Mouse (Mus musculus): ENCODE results near the gene Galnt14. TPM values are rescaled to one million over a fixed set of nuclear protein-coding genes. Genes with fewer than 3 reads are reported as not detected.

Gene Galnt14
- polyA plus RNA-seq, 1 experiment, result not detected

DNA sequence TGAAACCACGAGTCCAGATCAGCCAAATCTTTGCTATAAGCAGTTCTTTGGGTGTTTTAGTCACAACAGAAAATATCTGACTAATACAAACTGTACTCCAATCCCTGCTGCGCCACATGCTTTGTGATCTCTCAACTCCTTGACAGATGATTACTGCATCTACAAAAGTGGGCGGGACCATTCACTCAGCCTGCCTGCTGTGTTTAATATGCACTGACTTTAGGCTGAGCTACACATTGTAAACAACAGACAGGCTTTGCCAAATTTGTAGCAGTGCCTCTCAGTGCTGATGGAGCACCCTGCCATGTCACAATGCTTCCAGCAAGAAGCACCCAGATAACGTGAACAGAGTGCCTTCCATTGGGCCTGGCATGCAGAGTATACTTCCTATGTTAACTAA, 251.5 kb downstream of the Galnt14 start:
- H3K27ac ChIP-seq (ENCODE audit: control insufficient read depth, insufficient read depth, low read depth, low read length, poor library complexity), result no peak overlapping the region
- TF ChIP-seq CTCF (IDR thresholded peaks at IDR 0.05; ENCODE audit: control insufficient read depth, insufficient read depth, low read length) (no peak), POLR2A (IDR thresholded peaks at IDR 0.05; ENCODE audit: borderline replicate concordance, control insufficient read depth, low read depth, low read length) (no peak)
- no peak overlapping the region for H3K4me3 ChIP-seq (replicated peaks; ENCODE audit: control insufficient read depth, low read depth, low read length)
- 65% methylated on average over 4 of the region's 4 CpGs for WGBS
- H3K4me1 ChIP-seq (ENCODE audit: control insufficient read depth, insufficient read depth, low read length), result no peaks in the 10 kb centered on the region

DNA sequence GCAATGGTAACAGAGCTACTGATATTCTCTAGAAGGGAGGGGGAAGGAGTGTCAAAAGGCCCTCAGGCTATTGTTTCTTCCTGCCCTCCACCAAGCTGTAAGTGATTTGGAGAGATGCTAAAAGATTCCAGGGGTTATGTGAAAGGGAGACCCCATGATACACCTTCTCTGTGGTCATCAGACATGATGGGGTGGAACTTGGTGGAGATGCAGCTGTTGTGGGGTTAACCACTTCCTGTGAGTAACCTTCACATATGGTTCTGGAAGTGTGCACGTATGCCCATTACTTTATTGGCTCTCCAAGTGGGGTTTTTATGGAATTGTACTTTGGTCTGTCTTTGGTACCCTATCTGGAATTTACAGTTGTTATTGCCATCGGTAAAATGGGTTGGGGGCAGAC, 253.7 kb downstream of the Galnt14 start:
- TF ChIP-seq POLR2A (IDR thresholded peaks at IDR 0.05; ENCODE audit: borderline replicate concordance, control insufficient read depth, low read depth, low read length) (no peak), CTCF (IDR thresholded peaks at IDR 0.05; ENCODE audit: control insufficient read depth, insufficient read depth, low read length) (no peak)
- no peaks in the 10 kb centered on the region for H3K4me1 ChIP-seq (ENCODE audit: control insufficient read depth, insufficient read depth, low read length)
- no peak overlapping the region for H3K4me3 ChIP-seq (replicated peaks; ENCODE audit: control insufficient read depth, low read depth, low read length)
- 42% methylated on average over 2 of the region's 2 CpGs for WGBS
- H3K27ac ChIP-seq (ENCODE audit: control insufficient read depth, insufficient read depth, low read depth, low read length, poor library complexity), result no peak overlapping the region

DNA sequence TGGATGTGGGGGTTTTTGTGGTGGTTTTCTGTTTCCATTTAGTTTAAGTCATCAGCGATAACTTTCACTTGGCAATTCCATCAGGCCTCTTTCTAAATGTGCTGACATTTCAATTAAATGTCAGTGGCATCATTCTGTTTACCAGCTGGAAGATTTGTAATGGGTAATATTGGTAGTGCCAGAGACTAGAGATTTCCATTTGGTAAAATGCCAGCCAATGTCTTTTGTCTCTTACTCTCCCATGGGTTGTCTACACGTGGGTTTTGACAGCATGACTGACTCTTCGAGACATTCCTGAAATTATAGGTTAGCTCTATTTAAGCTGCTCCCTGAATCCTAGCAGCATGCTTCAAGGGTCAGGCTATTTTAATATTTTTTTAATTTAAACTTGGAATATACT, 256.6 kb downstream of the Galnt14 start:
- no peak overlapping the region for H3K4me3 ChIP-seq (replicated peaks; ENCODE audit: control insufficient read depth, low read depth, low read length)
- WGBS, result 70% methylated on average over 3 of the region's 3 CpGs

DNA sequence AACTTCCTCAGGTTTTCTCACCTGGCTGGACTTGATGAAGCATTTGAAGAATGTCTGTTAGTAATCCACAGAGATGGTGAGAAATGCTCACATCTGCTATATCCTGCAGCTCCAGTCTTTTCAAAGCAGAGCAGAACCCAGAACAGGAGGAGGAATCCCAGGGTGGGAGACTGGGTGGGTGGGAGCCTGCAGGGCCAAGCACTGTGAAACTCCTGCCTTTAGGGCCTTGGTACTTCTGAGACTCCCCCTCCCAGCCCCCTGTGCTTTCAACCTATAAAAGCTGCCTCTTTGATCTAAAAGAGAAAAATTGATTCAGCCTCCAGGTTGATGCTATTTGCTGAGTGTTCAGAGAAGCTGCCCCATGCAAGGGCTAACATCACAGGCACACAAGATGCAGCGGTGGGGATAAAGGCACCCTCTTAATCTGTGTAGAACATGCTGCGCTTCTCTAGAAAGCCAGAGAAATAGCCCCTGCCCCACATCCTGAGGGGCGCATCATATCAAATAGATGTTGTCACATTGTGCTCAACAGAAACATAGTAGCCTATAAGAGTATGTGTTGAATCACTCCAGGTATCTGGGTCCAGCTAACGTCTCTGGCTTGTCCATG, 258.0 kb downstream of the Galnt14 start:
- Histone ChIP-seq H3K4me1 (ENCODE audit: control insufficient read depth, insufficient read depth, low read length) (no peaks in the 10 kb centered on the region), H3K27ac (ENCODE audit: control insufficient read depth, insufficient read depth, low read depth, low read length, poor library complexity) (no peak overlapping the region), H3K4me3 (replicated peaks; ENCODE audit: control insufficient read depth, low read depth, low read length) (no peak overlapping the region)
- TF ChIP-seq CTCF (IDR thresholded peaks at IDR 0.05; ENCODE audit: control insufficient read depth, insufficient read depth, low read length) (no peak), POLR2A (IDR thresholded peaks at IDR 0.05; ENCODE audit: borderline replicate concordance, control insufficient read depth, low read depth, low read length) (no peak)
- WGBS, result 82% methylated on average over 4 of the region's 4 CpGs

More for the DNA sequence above, 256.6 kb downstream of the Galnt14 start:
- no peak for TF ChIP-seq CTCF (IDR thresholded peaks at IDR 0.05; ENCODE audit: control insufficient read depth, insufficient read depth, low read length)
- TF ChIP-seq POLR2A (IDR thresholded peaks at IDR 0.05; ENCODE audit: borderline replicate concordance, control insufficient read depth, low read depth, low read length), result no peak
- Histone ChIP-seq H3K4me1 (ENCODE audit: control insufficient read depth, insufficient read depth, low read length) (no peaks in the 10 kb centered on the region), H3K27ac (ENCODE audit: control insufficient read depth, insufficient read depth, low read depth, low read length, poor library complexity) (no peak overlapping the region)

DNA sequence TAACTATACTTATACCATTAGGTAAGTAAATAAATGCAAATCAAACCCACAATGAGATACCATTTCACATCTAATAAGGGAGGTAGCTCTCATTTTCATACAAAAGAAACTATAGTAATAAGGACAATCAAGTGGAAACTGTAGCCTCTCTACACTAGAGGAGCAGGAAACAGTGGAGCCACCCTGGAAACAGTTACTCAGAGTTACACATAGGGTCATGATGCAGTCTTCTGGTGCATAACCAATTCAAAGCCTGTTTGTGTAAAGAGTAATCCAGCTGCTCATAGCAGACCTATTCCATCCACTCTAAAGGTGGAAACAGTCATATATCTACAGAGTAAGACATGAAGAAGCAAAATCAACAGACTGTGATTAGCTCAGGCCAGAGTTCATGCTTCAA, 261.1 kb downstream of the Galnt14 start:
- Histone ChIP-seq H3K27ac (ENCODE audit: control insufficient read depth, insufficient read depth, low read depth, low read length, poor library complexity) (no peak overlapping the region), H3K4me3 (replicated peaks; ENCODE audit: control insufficient read depth, low read depth, low read length) (no peak overlapping the region), H3K4me1 (ENCODE audit: control insufficient read depth, insufficient read depth, low read length) (no peaks in the 10 kb centered on the region)
- TF ChIP-seq CTCF (IDR thresholded peaks at IDR 0.05; ENCODE audit: control insufficient read depth, insufficient read depth, low read length) (no peak), POLR2A (IDR thresholded peaks at IDR 0.05; ENCODE audit: borderline replicate concordance, control insufficient read depth, low read depth, low read length) (no peak)

Other genes starting within 250 kb of the Galnt14 start
- 5.2 and 7.7 TPM in 2 replicates for gene Ehd3, start 93.7 kb upstream of the Galnt14 start, polyA plus RNA-seq (2011; ENCODE audit: insufficient read depth, insufficient read length, low replicate concordance, missing spikeins)
- gene Xdh, start 239.7 kb upstream of the Galnt14 start, polyA plus RNA-seq (2011; ENCODE audit: insufficient read depth, insufficient read length, low replicate concordance, missing spikeins), result 50.6 and 114 TPM in 2 replicates